8 mouse cellular contexts compared by ENCODE assay signal in the genomic region with DNA sequence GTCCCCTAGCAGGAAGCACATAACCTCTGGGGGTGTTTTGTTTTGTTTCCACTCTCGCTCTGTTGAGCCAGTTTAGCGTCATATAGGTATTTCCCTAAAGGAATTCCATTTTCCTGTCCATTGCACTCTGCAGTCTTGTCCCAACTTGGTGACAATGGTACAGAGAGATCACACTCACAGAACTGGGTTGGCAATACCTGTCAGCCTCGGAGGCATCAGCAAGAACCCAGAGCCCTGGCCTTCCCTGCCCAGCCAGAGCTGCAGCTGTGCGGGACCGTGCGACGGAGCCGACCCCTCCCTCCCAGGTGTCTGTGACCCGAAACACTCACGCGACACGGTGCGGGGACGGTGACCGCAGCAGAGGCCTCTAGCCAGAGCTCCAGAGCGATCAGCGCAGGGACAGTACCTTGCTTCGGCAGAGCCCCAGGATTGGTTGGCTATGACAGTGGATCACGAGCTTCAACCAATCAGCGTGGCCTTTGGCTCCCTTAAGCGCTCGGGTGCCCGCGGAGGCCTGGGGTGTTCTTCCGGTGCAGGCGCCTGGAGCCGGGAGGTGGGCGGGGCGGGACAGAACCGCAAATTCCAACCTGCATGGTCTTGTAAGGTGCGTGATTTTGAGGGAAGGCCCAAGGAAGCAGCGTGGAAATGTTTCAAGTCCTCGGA. TPM values are rescaled to one million over a fixed set of nuclear protein-coding genes. Genes with fewer than 3 reads are reported as not detected.
A peak's percentile ranks its signal among the peaks of the same experiment; 100 is the strongest.
DNase-seq lines count a peak whose midpoint lies in the region; ATAC-seq and TF ChIP-seq lines count a peak whose summit lies in the region.

No protein-coding gene starts in this region.

- peak; percentile 99 for ATAC-seq in erythroblast, adult 5-6 weeks (replicated peaks; ENCODE audit: low FRiP score, poor library complexity, severe bottlenecking)
- peak; percentile 98 for ATAC-seq in heart, embryonic 11.5 days (replicated peaks; ENCODE audit: insufficient number of reproducible peaks, low FRiP score, low TSS enrichment)
- peak; percentile 98 for ATAC-seq in kidney, postnatal 0 days (replicated peaks; ENCODE audit: low FRiP score, low read depth)
- peak; percentile 100 for ATAC-seq in liver, embryonic 11.5 days (replicated peaks; ENCODE audit: low FRiP score)
- ATAC-seq in stomach, embryonic 14.5 days (ENCODE audit: insufficient number of reproducible peaks, insufficient read depth, low FRiP score, low read depth), result peak; percentile 99

- peak overlapping the region; percentile 71 for H3K9ac ChIP-seq in heart, embryonic 11.5 days (ENCODE audit: low read depth, low read length)
- H3K9ac ChIP-seq in kidney, postnatal 0 days (ENCODE audit: low read depth, low read length), result peak overlapping the region; percentile 64
- peak overlapping the region; percentile 78 for H3K9ac ChIP-seq in liver, embryonic 11.5 days (ENCODE audit: low read depth, low read length)
- H3K9ac ChIP-seq in stomach, embryonic 14.5 days (replicated peaks; ENCODE audit: low read depth, low read length), result peak overlapping the region; percentile 22

- TF ChIP-seq CTCF in kidney, postnatal 0 days (IDR thresholded peaks at IDR 0.05; ENCODE audit: low read depth), result no peak

- peak overlapping the region; percentile 68 for H3K4me3 ChIP-seq in heart, embryonic 11.5 days (ENCODE audit: low read depth, low read length)
- peak overlapping the region; percentile 58 for H3K4me3 ChIP-seq in kidney, postnatal 0 days (replicated peaks; ENCODE audit: low read depth, low read length)
- peak overlapping the region; percentile 74 for H3K4me3 ChIP-seq in liver, embryonic 11.5 days (ENCODE audit: low read depth, low read length)
- peak overlapping the region; percentile 59 for H3K4me3 ChIP-seq in stomach, embryonic 14.5 days (ENCODE audit: low read depth, low read length)

- H3K27me3 ChIP-seq in heart, embryonic 11.5 days (ENCODE audit: control insufficient read depth, insufficient read depth, low read length), result peaks cover 4% of the 10 kb centered on the region; the same call in 1 of the 2 replicates
- no peaks in the 10 kb centered on the region for H3K27me3 ChIP-seq in kidney, postnatal 0 days (ENCODE audit: insufficient read depth, low read length)
- no peaks in the 10 kb centered on the region for H3K27me3 ChIP-seq in liver, embryonic 11.5 days (replicated peaks; ENCODE audit: control insufficient read depth, insufficient read depth, low read length)
- H3K27me3 ChIP-seq in stomach, embryonic 14.5 days (ENCODE audit: control insufficient read depth, insufficient read depth, low read length), result no peaks in the 10 kb centered on the region

- H3K36me3 ChIP-seq in heart, embryonic 11.5 days (ENCODE audit: control insufficient read depth, insufficient read depth, low read length), result no peaks in the 10 kb centered on the region
- no peaks in the 10 kb centered on the region for H3K36me3 ChIP-seq in kidney, postnatal 0 days (ENCODE audit: insufficient read depth, low read length)
- H3K36me3 ChIP-seq in liver, embryonic 11.5 days (ENCODE audit: control insufficient read depth, insufficient read depth, low read length), result no peaks in the 10 kb centered on the region
- no peaks in the 10 kb centered on the region for H3K36me3 ChIP-seq in stomach, embryonic 14.5 days (ENCODE audit: control insufficient read depth, insufficient read depth, low read length)

- H3K4me2 ChIP-seq in heart, embryonic 11.5 days, result peak overlapping the region; percentile 67
- H3K4me2 ChIP-seq in kidney, postnatal 0 days (ENCODE audit: low read length), result peak overlapping the region; percentile 90
- H3K4me2 ChIP-seq in liver, embryonic 11.5 days, result peak overlapping the region; percentile 89
- H3K4me2 ChIP-seq in stomach, embryonic 14.5 days (replicated peaks; ENCODE audit: low read depth, low read length), result peak overlapping the region; percentile 63

- WGBS in heart, embryonic 11.5 days (ENCODE audit: insufficient replicate concordance), result 3% methylated on average over 33 of the region's 33 CpGs
- 1% methylated on average over 33 of the region's 33 CpGs for WGBS in kidney, postnatal 0 days
- 3% methylated on average over 33 of the region's 33 CpGs for WGBS in liver, embryonic 11.5 days
- 2% methylated on average over 33 of the region's 33 CpGs for WGBS in stomach, embryonic 14.5 days

- H3K9me3 ChIP-seq in heart, embryonic 11.5 days (replicated peaks; ENCODE audit: control insufficient read depth, low read length), result no peaks in the 10 kb centered on the region
- H3K9me3 ChIP-seq in kidney, postnatal 0 days (replicated peaks; ENCODE audit: low read length), result no peaks in the 10 kb centered on the region
- no peaks in the 10 kb centered on the region for H3K9me3 ChIP-seq in liver, embryonic 11.5 days (ENCODE audit: control insufficient read depth, low read length)
- H3K9me3 ChIP-seq in stomach, embryonic 14.5 days (ENCODE audit: control insufficient read depth, low read depth, low read length), result no peaks in the 10 kb centered on the region

- H3K4me1 ChIP-seq in heart, embryonic 11.5 days (ENCODE audit: control insufficient read depth, insufficient read depth, low read length), result peaks cover 5% of the 10 kb centered on the region; the same call in 1 of the 2 replicates
- H3K4me1 ChIP-seq in kidney, postnatal 0 days (replicated peaks; ENCODE audit: insufficient read depth, low read length), result no peaks in the 10 kb centered on the region; the same call in 1 of the 2 replicates
- H3K4me1 ChIP-seq in liver, embryonic 11.5 days (replicated peaks; ENCODE audit: control insufficient read depth, insufficient read depth, low read length), result peaks cover 16% of the 10 kb centered on the region
- peaks cover 7% of the 10 kb centered on the region for H3K4me1 ChIP-seq in stomach, embryonic 14.5 days (ENCODE audit: control insufficient read depth, insufficient read depth, low read length)

- H3K27ac ChIP-seq in heart, embryonic 11.5 days (ENCODE audit: low read depth, low read length), result no peak overlapping the region
- H3K27ac ChIP-seq in kidney, postnatal 0 days, result no peak overlapping the region
- no peak overlapping the region; the same call in 1 of the 2 replicates for H3K27ac ChIP-seq in liver, embryonic 11.5 days (ENCODE audit: low read depth, low read length)
- H3K27ac ChIP-seq in stomach, embryonic 14.5 days (ENCODE audit: low read length), result no peak overlapping the region

- DNase-seq in B cell, adult 2 months, result peak; percentile 86 to 87
- DNase-seq in brain, adult 2 months (ENCODE audit: low read depth, low spot score), result peak; percentile 99
- peak; percentile 96 for DNase-seq in kidney, postnatal 0 days (ENCODE audit: low spot score)
- peak; percentile 80 for DNase-seq in liver, embryonic 11.5 days (ENCODE audit: low spot score)
- peak; percentile 91 for DNase-seq in naive thymus-derived CD4-positive, alpha-beta T cell, adult 2 months (ENCODE audit: low read depth)

RNA-seq across cellular contexts. Expression of gene Plgrkt, which starts 5.6 kb away (rescaled TPM):
- 61.0 and 81.7 TPM in 2 replicates for total RNA-seq in erythroblast, adult 5-6 weeks (2015; ENCODE audit: low replicate concordance)
- total RNA-seq in erythroblast, adult 5-6 weeks (2017; ENCODE audit: low replicate concordance), result 38.1 and 73.6 TPM in 2 replicates
- polyA plus RNA-seq in heart, embryonic 11.5 days (2014; fragmentation: Nextera tagmentation; extraction: Ambion mirVana), result 39.7 and 43.6 TPM in 2 replicates
- polyA plus RNA-seq in kidney, postnatal 0 days (2015; fragmentation: Nextera tagmentation; extraction: Ambion mirVana), result 76.3 and 84.4 TPM in 2 replicates
- 54.0 and 56.2 TPM in 2 replicates for polyA plus RNA-seq in liver, embryonic 11.5 days (2014; fragmentation: Nextera tagmentation; extraction: Ambion mirVana)
- polyA plus RNA-seq in stomach, embryonic 14.5 days (2014; fragmentation: Nextera tagmentation; extraction: Ambion mirVana), result 66.9 and 68.1 TPM in 2 replicates

RNA-seq across cellular contexts. Expression of gene Cd274, which starts 5.7 kb away (rescaled TPM):
- 0.58 and 4.6 TPM in 2 replicates for total RNA-seq in erythroblast, adult 5-6 weeks (2015; ENCODE audit: low replicate concordance)
- 3.6 and 4.6 TPM in 2 replicates for total RNA-seq in erythroblast, adult 5-6 weeks (2017; ENCODE audit: low replicate concordance)
- 0.48 and 0.62 TPM in 2 replicates for polyA plus RNA-seq in heart, embryonic 11.5 days (2014; fragmentation: Nextera tagmentation; extraction: Ambion mirVana)
- 0.18 and 0.33 TPM in 2 replicates for polyA plus RNA-seq in kidney, postnatal 0 days (2015; fragmentation: Nextera tagmentation; extraction: Ambion mirVana)
- polyA plus RNA-seq in liver, embryonic 11.5 days (2014; fragmentation: Nextera tagmentation; extraction: Ambion mirVana), result 0.43 and 0.86 TPM in 2 replicates
- 0.45 and 0.46 TPM in 2 replicates for polyA plus RNA-seq in stomach, embryonic 14.5 days (2014; fragmentation: Nextera tagmentation; extraction: Ambion mirVana)

RNA-seq across cellular contexts. Expression of gene Rln1, which starts 27.1 kb away (rescaled TPM):
- total RNA-seq in erythroblast, adult 5-6 weeks (2015; ENCODE audit: low replicate concordance), result not detected in 2 replicates
- total RNA-seq in erythroblast, adult 5-6 weeks (2017; ENCODE audit: low replicate concordance), result not detected in 2 replicates
- polyA plus RNA-seq in heart, embryonic 11.5 days (2014; fragmentation: Nextera tagmentation; extraction: Ambion mirVana), result 0.25 and 0.60 TPM in 2 replicates
- polyA plus RNA-seq in kidney, postnatal 0 days (2015; fragmentation: Nextera tagmentation; extraction: Ambion mirVana), result 0.33 TPM in 2 replicates
- not detected in 2 replicates for polyA plus RNA-seq in liver, embryonic 11.5 days (2014; fragmentation: Nextera tagmentation; extraction: Ambion mirVana)
- not detected in 2 replicates for polyA plus RNA-seq in stomach, embryonic 14.5 days (2014; fragmentation: Nextera tagmentation; extraction: Ambion mirVana)

RNA-seq across cellular contexts. Expression of gene Insl6, which starts 36.4 kb away (rescaled TPM):
- total RNA-seq in erythroblast, adult 5-6 weeks (2015; ENCODE audit: low replicate concordance), result not detected in 2 replicates
- total RNA-seq in erythroblast, adult 5-6 weeks (2017; ENCODE audit: low replicate concordance), result not detected in 2 replicates
- 5.5 and 6.6 TPM in 2 replicates for polyA plus RNA-seq in heart, embryonic 11.5 days (2014; fragmentation: Nextera tagmentation; extraction: Ambion mirVana)
- polyA plus RNA-seq in kidney, postnatal 0 days (2015; fragmentation: Nextera tagmentation; extraction: Ambion mirVana), result 8.9 and 11.2 TPM in 2 replicates
- 3.1 and 3.2 TPM in 2 replicates for polyA plus RNA-seq in liver, embryonic 11.5 days (2014; fragmentation: Nextera tagmentation; extraction: Ambion mirVana)
- polyA plus RNA-seq in stomach, embryonic 14.5 days (2014; fragmentation: Nextera tagmentation; extraction: Ambion mirVana), result 4.1 and 5.6 TPM in 2 replicates

RNA-seq across cellular contexts. Expression of gene Pdcd1lg2, which starts 49.1 kb away (rescaled TPM):
- not detected in 2 replicates for total RNA-seq in erythroblast, adult 5-6 weeks (2015; ENCODE audit: low replicate concordance)
- total RNA-seq in erythroblast, adult 5-6 weeks (2017; ENCODE audit: low replicate concordance), result 0.42 TPM in 1 of 2 replicates, not detected in the other
- not detected in 2 replicates for polyA plus RNA-seq in heart, embryonic 11.5 days (2014; fragmentation: Nextera tagmentation; extraction: Ambion mirVana)
- polyA plus RNA-seq in kidney, postnatal 0 days (2015; fragmentation: Nextera tagmentation; extraction: Ambion mirVana), result not detected in 2 replicates
- polyA plus RNA-seq in liver, embryonic 11.5 days (2014; fragmentation: Nextera tagmentation; extraction: Ambion mirVana), result not detected in 2 replicates
- not detected in 2 replicates for polyA plus RNA-seq in stomach, embryonic 14.5 days (2014; fragmentation: Nextera tagmentation; extraction: Ambion mirVana)

Comparison
In these comparisons a context has a peak if more than half of its experiments do, and no peak if none do; other contexts are left out.
1. H3K9ac ChIP-seq: peak in every context shown above with its lines; median percentile 78 in liver, embryonic 11.5 days; 71 in heart, embryonic 11.5 days; 64 in kidney, postnatal 0 days; 22 in stomach, embryonic 14.5 days.